Mouse (Mus musculus) CH12F3 (cell line): ENCODE results near the gene Atp1a3.
"Not testable (repeated sequence)": the region's sequence is repeated elsewhere in the genome, so short reads cannot be mapped to it uniquely, and the experiment has no call there.

Source experiments
- in situ Hi-C: fragments of 300-500 bp; cut with MboI; formaldehyde crosslinking; loops from 2 replicates; pipeline ENCODE4 v1.14.3; 2020; ENCODE audit warnings: low sequenced_read_pairs

Atp1a3 gene

GRCm38 (mm10) chr7:25005421-25006065, at the start of gene Atp1a3:
Atp1a3 (minus strand) TSS chr7:25005958.
- in situ Hi-C loops, result no loop called here

GRCm38 (mm10) chr7:25052587-25052986, 46.8 kb upstream of the Atp1a3 start:
- in situ Hi-C loops, result no loop called here

- in situ Hi-C loops, result no loop called here
Observed at GRCm38 (mm10) chr7:25049295-25049930, 43.7 kb upstream of the Atp1a3 start.

GRCm38 (mm10) chr7:25047363-25047762, 41.6 kb upstream of the Atp1a3 start:
- in situ Hi-C loops, result no loop called here

- in situ Hi-C loops, result not testable (repeated sequence)
Observed at GRCm38 (mm10) chr7:25044599-25044998, 38.8 kb upstream of the Atp1a3 start.

- in situ Hi-C loops, result no loop called here
Observed at GRCm38 (mm10) chr7:25041921-25042320, 36.2 kb upstream of the Atp1a3 start.

GRCm38 (mm10) chr7:25035916-25036315, 30.2 kb upstream of the Atp1a3 start:
- in situ Hi-C loops, result no loop called here

- in situ Hi-C loops, result no loop called here
Observed at GRCm38 (mm10) chr7:25034796-25035195, 29.0 kb upstream of the Atp1a3 start.

GRCm38 (mm10) chr7:25031528-25031927, 25.8 kb upstream of the Atp1a3 start:
- in situ Hi-C loops, result no loop called here

- in situ Hi-C loops, result no loop called here
Observed at GRCm38 (mm10) chr7:25030032-25030753, 24.4 kb upstream of the Atp1a3 start.

GRCm38 (mm10) chr7:25026452-25026851, 20.7 kb upstream of the Atp1a3 start:
- in situ Hi-C loops, result no loop called here

- in situ Hi-C loops, result no loop called here
Observed at GRCm38 (mm10) chr7:25025855-25026439, 20.2 kb upstream of the Atp1a3 start.

- in situ Hi-C loops, result no loop called here
Observed at GRCm38 (mm10) chr7:25011592-25011991, 5.8 kb upstream of the Atp1a3 start.

GRCm38 (mm10) chr7:25010090-25010913, 4.5 kb upstream of the Atp1a3 start:
- in situ Hi-C loops, result no loop called here

- in situ Hi-C loops, result no loop called here
Observed at GRCm38 (mm10) chr7:25009099-25009700, 3.4 kb upstream of the Atp1a3 start.

GRCm38 (mm10) chr7:25008635-25009034, 2.9 kb upstream of the Atp1a3 start:
- in situ Hi-C loops, result no loop called here

- in situ Hi-C loops, result no loop called here
Observed at GRCm38 (mm10) chr7:25007609-25008374, 2.0 kb upstream of the Atp1a3 start.

GRCm38 (mm10) chr7:25006586-25007364, 1.0 kb upstream of the Atp1a3 start:
- in situ Hi-C loops, result no loop called here

- in situ Hi-C loops, result no loop called here
Observed at GRCm38 (mm10) chr7:25006171-25006570, 413 bp upstream of the Atp1a3 start.
